Mouse (Mus musculus): ENCODE measurements at regions not wholly inside any gene's neighbourhood (a gene's known extent, or its start where the extent isn't known, plus 50 kb on each side); places are given as distances from the start of the nearest gene placed in this dataset.

DNA sequence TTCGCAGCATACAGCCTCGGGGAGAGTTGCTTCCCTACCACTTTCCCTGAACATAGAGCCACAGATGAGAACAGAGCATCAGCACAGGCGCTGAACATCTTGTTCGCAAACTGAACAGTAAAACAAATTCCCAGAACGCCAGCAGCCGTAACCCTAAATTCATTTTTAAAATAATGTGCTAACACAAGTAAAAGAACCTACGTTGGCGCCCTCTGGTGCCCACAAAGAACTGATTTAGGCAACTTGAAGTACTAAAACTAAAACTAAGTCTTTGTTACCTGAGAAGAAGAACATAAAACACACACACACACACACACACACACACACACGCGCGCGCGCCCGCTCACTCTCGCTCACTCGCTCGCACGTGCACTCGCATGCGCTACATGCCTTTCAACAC is 159.2 kb upstream of the Rnf32 start:
- TF ChIP-seq MEF2A (IDR thresholded peaks at IDR 0.05; ENCODE audit: extremely low read depth, insufficient replicate concordance, low read depth, low read length, poor library complexity, severe bottlenecking) = no peak
- TF ChIP-seq CHD2 (IDR thresholded peaks at IDR 0.05; ENCODE audit: low read length) = no peak
- no peak; a peak in 1 of 6 replicates for TF ChIP-seq CTCF (IDR thresholded peaks at IDR 0.05 in 2 of 3, conservative IDR thresholded peaks at IDR 0.05 in 1 of 3; ENCODE audit: control insufficient read depth in 1 of 3, insufficient read depth in 1 of 3, low read depth in 2 of 3, low read length in 3 of 3, poor library complexity in 1 of 3, severe bottlenecking in 1 of 3)
- no peak for TF ChIP-seq POLR2A (IDR thresholded peaks at IDR 0.05; ENCODE audit: control insufficient read depth in 1 of 2, insufficient read depth in 1 of 2, low read depth in 1 of 2, low read length in 2 of 2, poor library complexity in 1 of 2)
- TF ChIP-seq POLR2AphosphoS2 (IDR thresholded peaks at IDR 0.05; ENCODE audit: low read length) = no peak
- TF ChIP-seq TCF12 (IDR thresholded peaks at IDR 0.05; ENCODE audit: low read depth, low read length) = no peak
- TF ChIP-seq SMC3 (IDR thresholded peaks at IDR 0.05; ENCODE audit: low read depth, low read length) = 0 out of 2 replicates have a peak, but pooled peaks have one; percentile 8
- no peak for TF ChIP-seq GATA1 (IDR thresholded peaks at IDR 0.05; ENCODE audit: low read depth, low read length)
- TF ChIP-seq UBTF (IDR thresholded peaks at IDR 0.05; ENCODE audit: borderline replicate concordance, insufficient read depth, low read depth, low read length) = no peak
- no peak for TF ChIP-seq RCOR1 (IDR thresholded peaks at IDR 0.05; ENCODE audit: low read depth, low read length)
- no peak for TF ChIP-seq CHD1 (IDR thresholded peaks at IDR 0.05; ENCODE audit: low read depth, low read length)

All from MEL (cell line).